Comparison of ENCODE assay signal across 1 mouse cellular context in the genomic region with DNA sequence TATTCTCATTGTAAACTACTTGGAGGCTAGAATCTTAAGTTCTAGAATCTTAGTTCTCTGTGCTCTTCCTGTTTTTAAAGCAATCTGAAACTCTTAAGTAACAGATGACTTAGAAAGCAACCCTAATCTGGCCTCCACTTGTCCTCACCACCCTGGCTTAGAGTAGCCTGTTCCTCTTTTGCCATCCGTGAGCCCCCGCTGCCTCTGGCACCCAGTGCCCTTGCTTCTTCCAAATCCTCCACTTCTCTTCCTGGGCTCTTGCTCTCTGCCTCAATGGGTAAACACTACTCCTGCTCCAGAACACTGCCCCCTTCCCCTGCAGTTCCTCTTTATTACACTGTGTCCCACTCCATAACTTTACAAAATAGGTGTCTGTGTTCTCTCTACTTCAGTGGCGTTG.
TF ChIP-seq lines count a peak whose summit lies in the region.

No protein-coding gene starts in this region.

TF ChIP-seq in CH12.LX, 34 proteins besides CTCF, POLR2A, EP300 and RAD21:
- TF ChIP-seq IRF4 (IDR thresholded peaks at IDR 0.05; ENCODE audit: low read depth, low read length) (0 out of 2 replicates have a peak, but pooled peaks have one; percentile 22), ZNF384 (IDR thresholded peaks at IDR 0.05; ENCODE audit: low read depth, low read length) (no peak)
